Mouse (Mus musculus) heart, adult 2 months (tissue): ENCODE results near the gene Fbxo36. TPM values are rescaled to one million over a fixed set of nuclear protein-coding genes. Genes with fewer than 3 reads are reported as not detected.

ENCODE experiments used
- DNase-seq, 2 experiments: peaks; one replicate each; pipeline ENCODE4 v3.0.0; 2021
- H3K27ac ChIP-seq: fragments of 200-600 bp; 2 replicates; pipeline ENCODE4 v1.8.1; 2022
- H3K27me3 ChIP-seq: fragments of 200-500 bp; 2 replicates; pipeline ENCODE4 v1.6.1; 2012; ENCODE audit warnings: mild to moderate bottlenecking, low read length, inconsistent platforms, mixed read lengths; ENCODE audit not compliant: control insufficient read depth, insufficient read depth
- H3K36me3 ChIP-seq: fragments of 200-500 bp; 2 replicates; pipeline ENCODE4 v1.6.1; 2012; ENCODE audit warnings: low read length, inconsistent platforms; ENCODE audit not compliant: control insufficient read depth, insufficient read depth
- H3K4me1 ChIP-seq: fragments of 200-500 bp; 2 replicates; pipeline ENCODE4 v1.6.1; 2011; ENCODE audit warnings: low read length; ENCODE audit not compliant: control insufficient read depth, insufficient read depth
- H3K4me3 ChIP-seq: fragments of 200-600 bp; 2 replicates; pipeline ENCODE4 v1.8.1; 2022
- H3K79me2 ChIP-seq: fragments of 200-500 bp; replicated peaks from 2 replicates; pipeline ENCODE4 v1.6.1; 2012; ENCODE audit warnings: mild to moderate bottlenecking, inconsistent platforms, low read length, moderate library complexity, mixed read lengths; ENCODE audit not compliant: control insufficient read depth, insufficient read depth
- H3K9ac ChIP-seq: fragments of 200-500 bp; 2 replicates; pipeline ENCODE4 v1.6.1; 2012; ENCODE audit warnings: low read depth, mild to moderate bottlenecking, control low read depth, inconsistent platforms, low read length, mixed read lengths
- CTCF ChIP-seq: fragments of 200-600 bp; IDR thresholded peaks from 2 replicates; pipeline ENCODE4 v1.8.1; 2022; ENCODE audit warnings: antibody characterized with exemption, mild to moderate bottlenecking, moderate library complexity
- EP300 ChIP-seq: fragments of 200-500 bp; IDR thresholded peaks from 2 replicates; pipeline ENCODE4 v1.6.1; 2011; ENCODE audit warnings: low read depth, low read length, control low read depth; ENCODE audit not compliant: insufficient read depth
- POLR2A ChIP-seq: fragments of 200-500 bp; IDR thresholded peaks from 2 replicates; pipeline ENCODE4 v1.6.1; 2011; ENCODE audit warnings: mild to moderate bottlenecking, low read depth, low read length, control low read depth; ENCODE audit not compliant: insufficient read depth
- WGBS: fragments of 180-500 bp; shearing (Covaris S2); methylation state at CpG from one replicate; pipeline ENCODE4 v1.1.7; 2018; 5-methylcytosine and 5-hydroxymethylcytosine counted together
- intact Hi-C: fragments of 180-260 bp; cut with DNase I; formaldehyde crosslinking; loops from one replicate; pipeline ENCODE4 v1.15.1; 2025
- polyA plus RNA-seq: library from polyadenylated mRNA; depleted of rRNA; stranded (reverse); fragments of >200 nt; gene quantifications from 2 replicates; pipeline ENCODE4 v1.2.3, GENCODE M21; 2012
- total RNA-seq, 2 experiments: library from RNA; stranded (reverse); gene quantifications; 2 replicates each; pipeline ENCODE4 v1.2.3; 2021

Fbxo36 gene
- total and polyA plus RNA-seq, 3 experiments, result 1.5 to 2.7 (median 2.5) TPM

GRCm38 (mm10) chr1:84936716-84937510, 97.3 kb downstream of the Fbxo36 start:
- Histone ChIP-seq H3K27ac (no peak overlapping the region), H3K27me3 (peaks cover 6% of the 10 kb centered on the region), H3K36me3 (no peaks in the 10 kb centered on the region), H3K9ac (no peak overlapping the region), H3K4me3 (no peak overlapping the region), H3K4me1 (no peaks in the 10 kb centered on the region), H3K79me2 (no peaks in the 10 kb centered on the region)
- intact Hi-C loops, result no loop called here
- DNase-seq, result no peak
- WGBS, result 87% methylated on average over 19 of the region's 19 CpGs
- no peak for TF ChIP-seq EP300
- no peak for TF ChIP-seq CTCF
- TF ChIP-seq POLR2A, result no peak

- no peak for DNase-seq
- 74% methylated on average over 4 of the region's 4 CpGs for WGBS
- H3K36me3 ChIP-seq, result no peaks in the 10 kb centered on the region
Measured at GRCm38 (mm10) chr1:84939466-84939865, 99.8 kb downstream of the Fbxo36 start.

GRCm38 (mm10) chr1:84940322-84940721, 100.7 kb downstream of the Fbxo36 start:
- TF ChIP-seq EP300, result no peak
- TF ChIP-seq CTCF, result no peak
- TF ChIP-seq POLR2A, result no peak
- intact Hi-C loops, result no loop called here

More at GRCm38 (mm10) chr1:84939466-84939865, 99.8 kb downstream of the Fbxo36 start:
- Histone ChIP-seq H3K4me1 (no peaks in the 10 kb centered on the region), H3K9ac (no peak overlapping the region), H3K4me3 (no peak overlapping the region), H3K27ac (no peak overlapping the region), H3K79me2 (no peaks in the 10 kb centered on the region), H3K27me3 (peaks cover 4% of the 10 kb centered on the region)
- TF ChIP-seq EP300 (no peak), CTCF (no peak), POLR2A (no peak)
- intact Hi-C loops, result no loop called here

GRCm38 (mm10) chr1:84942666-84943065, 103.0 kb downstream of the Fbxo36 start:
- Histone ChIP-seq H3K4me1 (no peaks in the 10 kb centered on the region), H3K27ac (no peak overlapping the region), H3K79me2 (no peaks in the 10 kb centered on the region), H3K9ac (no peak overlapping the region), H3K27me3 (no peaks in the 10 kb centered on the region), H3K36me3 (no peaks in the 10 kb centered on the region), H3K4me3 (no peak overlapping the region)
- peak in 1 of 2 experiments; percentile 1 for DNase-seq
- intact Hi-C loops, result no loop called here
- TF ChIP-seq EP300, result no peak
- no peak for TF ChIP-seq CTCF
- no peak for TF ChIP-seq POLR2A

More at GRCm38 (mm10) chr1:84940322-84940721, 100.7 kb downstream of the Fbxo36 start:
- WGBS, result 86% methylated on average over 2 of the region's 2 CpGs
- H3K27me3 ChIP-seq, result no peaks in the 10 kb centered on the region
- no peaks in the 10 kb centered on the region for H3K36me3 ChIP-seq
- DNase-seq, result no peak
- H3K27ac ChIP-seq, result no peak overlapping the region
- H3K9ac ChIP-seq, result no peak overlapping the region
- no peaks in the 10 kb centered on the region for H3K4me1 ChIP-seq
- no peak overlapping the region for H3K4me3 ChIP-seq
- no peaks in the 10 kb centered on the region for H3K79me2 ChIP-seq

- H3K4me1 ChIP-seq, result no peaks in the 10 kb centered on the region
- TF ChIP-seq POLR2A (no peak), CTCF (no peak), EP300 (no peak)
- no peaks in the 10 kb centered on the region for H3K79me2 ChIP-seq
- H3K4me3 ChIP-seq, result no peak overlapping the region
- DNase-seq, result peak in 1 of 2 experiments; percentile 10
- no peak overlapping the region for H3K27ac ChIP-seq
- 90% methylated on average over 4 of the region's 4 CpGs for WGBS
- H3K9ac ChIP-seq, result no peak overlapping the region
- no peaks in the 10 kb centered on the region for H3K36me3 ChIP-seq
- no peaks in the 10 kb centered on the region for H3K27me3 ChIP-seq
- intact Hi-C loops, result no loop called here
Measured at GRCm38 (mm10) chr1:84943549-84943948, 103.9 kb downstream of the Fbxo36 start.

GRCm38 (mm10) chr1:84945950-84946349, 106.3 kb downstream of the Fbxo36 start:
- H3K4me1 ChIP-seq, result no peaks in the 10 kb centered on the region
- TF ChIP-seq EP300 (no peak), CTCF (no peak), POLR2A (no peak)
- H3K27ac ChIP-seq, result no peak overlapping the region
- peak; percentile 11 to 15 for DNase-seq
- H3K9ac ChIP-seq, result no peak overlapping the region
- no peaks in the 10 kb centered on the region for H3K36me3 ChIP-seq
- no peak overlapping the region for H3K4me3 ChIP-seq
- WGBS, result 56% methylated on average over 3 of the region's 3 CpGs
- H3K79me2 ChIP-seq, result no peaks in the 10 kb centered on the region
- intact Hi-C loops, result no loop called here
- no peaks in the 10 kb centered on the region for H3K27me3 ChIP-seq
